Mouse (Mus musculus): ENCODE measurements at regions not wholly inside any gene's neighbourhood (a gene's known extent, or its start where the extent isn't known, plus 50 kb on each side); places are given as distances from the start of the nearest gene placed in this dataset.

- Histone ChIP-seq H3K9me3 (replicated peaks; ENCODE audit: control insufficient read depth, low read length) (no peaks in the 10 kb centered on the region), H3K27ac (ENCODE audit: low read depth) (no peak overlapping the region), H3K27me3 (ENCODE audit: control insufficient read depth, insufficient read depth, low read length) (no peaks in the 10 kb centered on the region), H3K4me1 (ENCODE audit: control insufficient read depth, insufficient read depth) (no peaks in the 10 kb centered on the region), H3K4me3 (ENCODE audit: low read depth, low read length) (no peak overlapping the region), H3K36me3 (replicated peaks; ENCODE audit: control insufficient read depth, insufficient read depth, low read length) (no peaks in the 10 kb centered on the region), H3K9ac (replicated peaks; ENCODE audit: low read depth, low read length) (no peak overlapping the region), H3K4me2 (ENCODE audit: low read depth, low read length) (no peak overlapping the region)
- ATAC-seq (ENCODE audit: insufficient read depth, low read depth) = no peak
- WGBS = 76% methylated on average over 3 of the region's 3 CpGs
- DNase-seq (ENCODE audit: low spot score) = no peak
- TF ChIP-seq EP300 (IDR thresholded peaks at IDR 0.05; ENCODE audit: low read depth) (no peak), CTCF (IDR thresholded peaks at IDR 0.05; ENCODE audit: low read depth) (no peak)
These were observed 130.0 kb upstream of the Gm9833 start for GRCm38 (mm10) chr3:9957870-9958269.

- no peak for TF ChIP-seq CTCF (IDR thresholded peaks at IDR 0.05; ENCODE audit: low read depth)
- TF ChIP-seq EP300 (IDR thresholded peaks at IDR 0.05; ENCODE audit: low read depth) = no peak
- no peak overlapping the region for H3K9ac ChIP-seq (replicated peaks; ENCODE audit: low read depth, low read length)
- no peak overlapping the region for H3K27ac ChIP-seq (ENCODE audit: low read depth)
- 92% methylated on average over 37 of the region's 37 CpGs for WGBS
- ATAC-seq (ENCODE audit: insufficient read depth, low read depth) = no peak
- no peak for DNase-seq (ENCODE audit: low spot score)
- H3K27me3 ChIP-seq (ENCODE audit: control insufficient read depth, insufficient read depth, low read length) = no peaks in the 10 kb centered on the region
- no peaks in the 10 kb centered on the region for H3K36me3 ChIP-seq (replicated peaks; ENCODE audit: control insufficient read depth, insufficient read depth, low read length)
- no peaks in the 10 kb centered on the region for H3K4me1 ChIP-seq (ENCODE audit: control insufficient read depth, insufficient read depth)
- H3K9me3 ChIP-seq (replicated peaks; ENCODE audit: control insufficient read depth, low read length) = no peaks in the 10 kb centered on the region
- no peak overlapping the region for H3K4me3 ChIP-seq (ENCODE audit: low read depth, low read length)
- H3K4me2 ChIP-seq (ENCODE audit: low read depth, low read length) = no peak overlapping the region
These were observed 127.9 kb upstream of the Gm9833 start for GRCm38 (mm10) chr3:9959716-9960661.

- Histone ChIP-seq H3K4me2 (ENCODE audit: low read depth, low read length) (no peak overlapping the region), H3K36me3 (replicated peaks; ENCODE audit: control insufficient read depth, insufficient read depth, low read length) (no peaks in the 10 kb centered on the region), H3K4me1 (ENCODE audit: control insufficient read depth, insufficient read depth) (no peaks in the 10 kb centered on the region), H3K9ac (replicated peaks; ENCODE audit: low read depth, low read length) (no peak overlapping the region), H3K9me3 (replicated peaks; ENCODE audit: control insufficient read depth, low read length) (no peaks in the 10 kb centered on the region), H3K4me3 (ENCODE audit: low read depth, low read length) (no peak overlapping the region), H3K27ac (ENCODE audit: low read depth) (no peak overlapping the region), H3K27me3 (ENCODE audit: control insufficient read depth, insufficient read depth, low read length) (no peaks in the 10 kb centered on the region)
- WGBS = 40% methylated on average over 7 of the region's 7 CpGs
- ATAC-seq (ENCODE audit: insufficient read depth, low read depth) (no peak), DNase-seq (ENCODE audit: low spot score) (no peak)
- TF ChIP-seq CTCF (IDR thresholded peaks at IDR 0.05; ENCODE audit: low read depth) (peak; percentile 39), EP300 (IDR thresholded peaks at IDR 0.05; ENCODE audit: low read depth) (no peak)
These were observed 127.2 kb upstream of the Gm9833 start for GRCm38 (mm10) chr3:9960696-9961095.
